Mouse (Mus musculus) MEL (cell line): ENCODE data around the gene Cep162. TPM values are rescaled to one million over a fixed set of nuclear protein-coding genes. Genes with fewer than 3 reads are reported as not detected.

Experiments
- DNase-seq: peaks from one replicate; pipeline ENCODE4 v3.0.0; 2011; ENCODE audit warnings: low read depth, low spot score
- H3K27ac ChIP-seq: 2 replicates; pipeline ENCODE4 v1.5.1; 2012; ENCODE audit warnings: low read depth, mild to moderate bottlenecking, control low read depth, low read length, moderate library complexity; ENCODE audit not compliant: control insufficient read depth
- H3K27me3 ChIP-seq, 2 experiments: fragments of 150-350 bp in 1 of 2; sonication (generic) in 1 of 2; 2 replicates each; pipeline ENCODE4 v1.6.1; 2012; ENCODE audit warnings: low read length in 2 of 2, mild to moderate bottlenecking in 2 of 2, improper control_type of control experiment in 1 of 2, moderate library complexity in 1 of 2; ENCODE audit not compliant: insufficient read depth in 2 of 2, control insufficient read depth in 1 of 2
- H3K36me3 ChIP-seq, 2 experiments: 2 replicates each; pipeline ENCODE4 v1.6.1; 2012 to 2014; ENCODE audit warnings: low read length in 2 of 2, improper control_type of control experiment in 1 of 2, inconsistent platforms in 1 of 2, mild to moderate bottlenecking in 1 of 2; ENCODE audit not compliant: insufficient read depth in 2 of 2, control insufficient read depth in 1 of 2
- H3K4me1 ChIP-seq, 2 experiments: fragments of 150-350 bp in 1 of 2; sonication (generic) in 1 of 2; 2 replicates each; pipeline ENCODE4 v1.6.1; 2012; ENCODE audit warnings: low read length in 2 of 2, improper control_type of control experiment in 1 of 2, mild to moderate bottlenecking in 1 of 2; ENCODE audit not compliant: insufficient read depth in 2 of 2, control insufficient read depth in 1 of 2
- H3K4me3 ChIP-seq, 2 experiments: fragments of 150-350 bp in 1 of 2; sonication (generic) in 1 of 2; 2 replicates each; pipeline ENCODE4 v1.5.1; 2012; ENCODE audit warnings: low read depth in 2 of 2, low read length in 2 of 2, mild to moderate bottlenecking in 2 of 2, moderate library complexity in 2 of 2, control low read depth in 1 of 2, improper control_type of control experiment in 1 of 2; ENCODE audit not compliant: control insufficient read depth in 1 of 2, insufficient read depth in 1 of 2
- H3K79me2 ChIP-seq: 2 replicates; pipeline ENCODE4 v1.6.1; 2012; ENCODE audit warnings: mild to moderate bottlenecking, low read length, moderate library complexity; ENCODE audit not compliant: control insufficient read depth, poor library complexity, insufficient read depth
- H3K9ac ChIP-seq: 2 replicates; pipeline ENCODE4 v1.6.1; 2012; ENCODE audit warnings: low read depth, mild to moderate bottlenecking, control low read depth, low read length, moderate library complexity; ENCODE audit not compliant: control insufficient read depth, poor library complexity, severe bottlenecking
- H3K9me3 ChIP-seq: fragments of 150-350 bp; sonication (generic); replicated peaks from 2 replicates; pipeline ENCODE4 v1.6.1; 2012; ENCODE audit warnings: mild to moderate bottlenecking, low read length, improper control_type of control experiment, moderate library complexity; ENCODE audit not compliant: insufficient read depth
- BHLHE40 ChIP-seq: IDR thresholded peaks from 2 replicates; pipeline ENCODE4 v1.6.1; 2012; ENCODE audit warnings: low read depth, mild to moderate bottlenecking, inconsistent platforms, low read length, improper control_type of control experiment, borderline replicate concordance
- CHD1 ChIP-seq: IDR thresholded peaks from 2 replicates; pipeline ENCODE4 v1.6.1; 2012; ENCODE audit warnings: low read depth, mild to moderate bottlenecking, inconsistent platforms, low read length, improper control_type of control experiment
- E2F4 ChIP-seq: IDR thresholded peaks from 2 replicates; pipeline ENCODE4 v1.6.1; 2011; ENCODE audit warnings: low read depth, low read length, improper control_type of control experiment, borderline replicate concordance
- EP300 ChIP-seq, 2 experiments: IDR thresholded peaks; 2 replicates each; pipeline ENCODE4 v1.6.1; 2011; ENCODE audit warnings: improper control_type of control experiment in 2 of 2, low read length in 2 of 2, low read depth in 1 of 2, mild to moderate bottlenecking in 1 of 2
- ETS1 ChIP-seq: IDR thresholded peaks from 2 replicates; pipeline ENCODE4 v1.6.1; 2012; ENCODE audit warnings: low read depth, mild to moderate bottlenecking, inconsistent platforms, low read length, improper control_type of control experiment, moderate library complexity
- GABPA ChIP-seq: IDR thresholded peaks from 2 replicates; pipeline ENCODE4 v1.6.1; 2012; ENCODE audit warnings: low read depth, mild to moderate bottlenecking, inconsistent platforms, low read length, improper control_type of control experiment, moderate library complexity
- JUND ChIP-seq: IDR thresholded peaks from 2 replicates; pipeline ENCODE4 v1.6.1; 2011; ENCODE audit warnings: low read depth, mild to moderate bottlenecking, improper control_type of control experiment, low read length
- MAFK ChIP-seq: IDR thresholded peaks from 2 replicates; pipeline ENCODE4 v1.6.1; 2011; ENCODE audit warnings: low read depth, mild to moderate bottlenecking, low read length, improper control_type of control experiment, borderline replicate concordance
- MAZ ChIP-seq: IDR thresholded peaks from 2 replicates; pipeline ENCODE4 v1.6.1; 2012; ENCODE audit warnings: low read depth, mild to moderate bottlenecking, inconsistent platforms, low read length, improper control_type of control experiment
- MXI1 ChIP-seq: IDR thresholded peaks from 2 replicates; pipeline ENCODE4 v1.6.1; 2011; ENCODE audit warnings: mild to moderate bottlenecking, low read depth, low read length, improper control_type of control experiment
- MYB ChIP-seq: IDR thresholded peaks from 2 replicates; pipeline ENCODE4 v1.6.1; 2011; ENCODE audit warnings: mild to moderate bottlenecking, low read depth, low read length, improper control_type of control experiment
- NELFE ChIP-seq: IDR thresholded peaks from 2 replicates; pipeline ENCODE4 v1.6.1; 2011; ENCODE audit warnings: low read depth, low read length, improper control_type of control experiment
- NRF1 ChIP-seq: IDR thresholded peaks from 2 replicates; pipeline ENCODE4 v1.6.1; 2014; ENCODE audit warnings: low read depth, mild to moderate bottlenecking, inconsistent platforms, low read length, improper control_type of control experiment, moderate library complexity; ENCODE audit not compliant: poor library complexity, insufficient read depth, severe bottlenecking
- POLR2AphosphoS5 ChIP-seq: IDR thresholded peaks from 2 replicates; pipeline ENCODE4 v1.6.1; 2012; ENCODE audit warnings: low read depth, borderline replicate concordance, mild to moderate bottlenecking, inconsistent platforms, low read length, moderate library complexity, mixed read lengths
- SMC3 ChIP-seq: IDR thresholded peaks from 2 replicates; pipeline ENCODE4 v1.6.1; 2011; ENCODE audit warnings: low read depth, low read length, improper control_type of control experiment
- TBP ChIP-seq: IDR thresholded peaks from 2 replicates; pipeline ENCODE4 v1.8.0; 2011; ENCODE audit warnings: low read depth, low read length, improper control_type of control experiment
- TCF12 ChIP-seq: IDR thresholded peaks from 2 replicates; pipeline ENCODE4 v1.6.1; 2014; ENCODE audit warnings: low read depth, mild to moderate bottlenecking, inconsistent platforms, low read length, improper control_type of control experiment, moderate library complexity
- UBTF ChIP-seq: IDR thresholded peaks from 2 replicates; pipeline ENCODE4 v1.6.1; 2012; ENCODE audit warnings: low read depth, mild to moderate bottlenecking, inconsistent platforms, low read length, improper control_type of control experiment, moderate library complexity, borderline replicate concordance; ENCODE audit not compliant: insufficient read depth
- USF2 ChIP-seq, 2 experiments: IDR thresholded peaks; 2 replicates each; pipeline ENCODE4 v1.6.1; 2011 to 2012; ENCODE audit warnings: improper control_type of control experiment in 2 of 2, low read length in 2 of 2, borderline replicate concordance in 1 of 2, inconsistent platforms in 1 of 2, low read depth in 1 of 2, mild to moderate bottlenecking in 1 of 2; ENCODE audit not compliant: insufficient read depth in 1 of 2
- ZC3H11A ChIP-seq: IDR thresholded peaks from 2 replicates; pipeline ENCODE4 v1.6.1; 2012; ENCODE audit warnings: low read depth, mild to moderate bottlenecking, inconsistent platforms, low read length, improper control_type of control experiment
- ZMIZ1 ChIP-seq: IDR thresholded peaks from 2 replicates; pipeline ENCODE4 v1.6.1; 2012; ENCODE audit warnings: low read depth, mild to moderate bottlenecking, inconsistent platforms, low read length, improper control_type of control experiment, moderate library complexity
- polyA plus RNA-seq, 2 experiments: library from polyadenylated mRNA; stranded (reverse) in 1 of 2; unstranded in 1 of 2; fragments of >175 nt in 1 of 2; fragments of >200 nt in 1 of 2; gene quantifications; 2 replicates each; pipeline versions ENCODE4 v1.2.1 to v1.2.4; 2012; ENCODE audit warnings: low replicate concordance in 2 of 2, low read depth in 1 of 2; ENCODE audit not compliant: insufficient read length in 2 of 2, insufficient read depth in 1 of 2, missing spikeins in 1 of 2
- total RNA-seq: library from RNA; depleted of rRNA; stranded (reverse); fragments of 300-350 nt; gene quantifications from 2 replicates; pipeline ENCODE4 v1.2.3, GENCODE M21; 2012

Gene Cep162
- total and polyA plus RNA-seq, 3 experiments = 3.7 to 5.4 TPM; not detected in 1

DNA sequence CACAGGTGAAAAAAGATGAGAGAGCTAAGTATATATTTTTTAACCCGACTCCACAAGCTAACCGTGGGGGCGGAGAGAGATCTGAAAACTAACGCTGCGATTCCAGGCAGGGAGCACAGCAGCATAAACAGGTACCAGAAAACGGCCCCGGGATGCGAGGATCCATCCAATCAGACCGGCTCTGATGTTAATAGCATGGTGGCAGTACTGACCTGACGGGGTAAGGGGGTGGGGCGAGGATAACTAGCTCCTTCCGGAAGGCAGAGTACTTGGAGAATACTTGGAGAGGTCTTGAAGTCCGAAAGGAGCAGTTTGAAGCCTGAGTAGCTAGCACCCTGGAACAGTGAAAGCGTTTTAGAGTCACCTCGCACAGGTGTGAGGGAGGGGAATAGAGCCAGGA lies 110.2 kb downstream of the Cep162 start:
- no peaks in the 10 kb centered on the region for H3K79me2 ChIP-seq
- no peak overlapping the region for H3K27ac ChIP-seq

DNA sequence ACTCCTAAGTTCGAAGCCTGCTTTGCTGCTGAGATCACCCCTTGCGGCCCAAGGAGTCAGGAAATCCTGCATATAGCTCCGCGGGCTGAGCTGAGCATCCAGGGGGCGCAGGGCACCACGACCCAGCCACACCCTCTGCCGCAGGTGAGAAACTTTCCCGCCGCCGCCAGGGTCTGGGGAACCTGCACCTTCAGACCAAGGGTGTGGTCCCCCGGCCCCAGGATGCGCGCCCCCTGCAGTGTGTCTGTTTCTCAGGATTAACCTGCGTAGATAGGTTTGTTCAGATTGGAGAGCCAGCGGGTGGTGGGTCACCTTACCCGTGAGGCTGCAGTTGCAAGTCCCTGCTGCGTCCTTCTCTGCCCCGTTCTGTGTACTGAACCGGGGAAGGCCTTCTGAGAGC lies 110.8 kb downstream of the Cep162 start:
- no peaks in the 10 kb centered on the region for H3K9me3 ChIP-seq
- H3K27ac ChIP-seq = no peak overlapping the region
- DNase-seq = no peak
- TF ChIP-seq BHLHE40 (no peak), ZMIZ1 (no peak)
- H3K4me3 ChIP-seq = no peak overlapping the region
- no peaks in the 10 kb centered on the region for H3K4me1 ChIP-seq
- no peak overlapping the region for H3K9ac ChIP-seq
- no peaks in the 10 kb centered on the region for H3K27me3 ChIP-seq
- H3K36me3 ChIP-seq = no peaks in the 10 kb centered on the region
- H3K79me2 ChIP-seq = no peaks in the 10 kb centered on the region

More for the DNA sequence above, 110.2 kb downstream of the Cep162 start:
- no peaks in the 10 kb centered on the region for H3K36me3 ChIP-seq
- no peaks in the 10 kb centered on the region for H3K4me1 ChIP-seq
- H3K9ac ChIP-seq = no peak overlapping the region
- H3K27me3 ChIP-seq = no peaks in the 10 kb centered on the region
- no peaks in the 10 kb centered on the region for H3K9me3 ChIP-seq
- no peak for DNase-seq
- TF ChIP-seq ETS1 = no peak
- no peak for TF ChIP-seq SMC3
- no peak for TF ChIP-seq NRF1
- TF ChIP-seq EP300 (IDR thresholded peaks at IDR 0.05; ENCODE audit: low read depth in 1 of 2, low read length in 2 of 2) = no peak
- no peak for TF ChIP-seq ZC3H11A
- TF ChIP-seq UBTF = no peak
- no peak for TF ChIP-seq MYB
- TF ChIP-seq MAFK = no peak
- TF ChIP-seq JUND = no peak
- TF ChIP-seq TCF12 = no peak
- TF ChIP-seq ZMIZ1 = no peak
- TF ChIP-seq GABPA = no peak
- no peak for TF ChIP-seq E2F4
- no peak for TF ChIP-seq CHD1
- TF ChIP-seq NELFE = no peak
- no peak for TF ChIP-seq MAZ
- TF ChIP-seq TBP = no peak
- no peak for TF ChIP-seq USF2 (IDR thresholded peaks at IDR 0.05; ENCODE audit: borderline replicate concordance in 1 of 2, insufficient read depth in 1 of 2, low read depth in 1 of 2, low read length in 2 of 2)
- no peak for TF ChIP-seq POLR2AphosphoS5
- no peak for TF ChIP-seq MXI1
- TF ChIP-seq, all 39 proteins: peak for 0
- no peak overlapping the region for H3K4me3 ChIP-seq
